In the genomic region with DNA sequence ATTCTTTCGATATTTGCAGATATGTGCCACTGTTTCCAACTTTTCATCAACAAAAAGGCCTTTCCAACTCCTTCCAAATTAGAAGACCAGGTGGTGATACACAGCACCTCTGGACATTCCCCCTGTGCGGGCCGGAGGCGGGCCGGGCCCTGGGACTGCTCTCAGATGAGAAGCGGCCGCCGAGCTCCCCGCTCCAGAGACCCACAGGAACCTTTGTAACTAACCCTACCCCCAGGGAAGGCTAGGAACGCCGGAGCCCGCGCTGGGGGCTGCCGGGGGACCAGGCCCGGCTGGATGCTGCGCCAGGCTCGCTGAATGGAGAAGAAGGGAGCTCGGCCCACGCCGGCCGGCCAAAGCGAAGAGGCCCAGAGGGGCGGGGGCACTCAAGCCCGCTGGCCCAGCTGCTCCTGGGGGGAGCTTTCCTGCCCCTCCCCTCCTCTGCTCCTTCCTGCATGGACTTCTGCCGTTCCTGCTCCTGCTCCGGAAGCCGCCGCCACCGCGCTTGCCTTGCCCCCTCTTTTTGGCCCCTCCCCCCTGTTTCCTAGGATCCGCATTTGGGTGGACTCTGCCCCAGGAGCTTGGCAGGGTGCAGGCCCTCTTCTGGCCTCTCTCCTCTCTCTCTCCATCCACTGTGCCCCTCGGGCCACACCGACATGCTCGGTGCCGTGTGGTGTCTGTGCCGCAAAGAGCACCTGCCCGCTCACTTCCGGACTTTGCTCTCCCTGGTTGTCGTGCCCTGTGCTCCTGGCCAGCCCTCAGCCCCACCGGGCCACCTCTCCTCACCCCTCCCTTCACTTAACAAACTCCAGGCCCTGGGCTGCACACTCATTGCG, we compare ENCODE assay signal across 11 mouse cellular contexts. TPM values are rescaled to one million over a fixed set of nuclear protein-coding genes. Genes with fewer than 3 reads are reported as not detected.
A peak's percentile ranks its signal among the peaks of the same experiment; 100 is the strongest.
DNase-seq lines count a peak whose midpoint lies in the region; ATAC-seq lines count a peak whose summit lies in the region.
"Had no signal": no experiment of that assay in that cellular context is flagged by ENCODE, and none has a peak within 500 bp of the region (broad histone marks: within the 10 kb centered on the region; RNA-seq: fewer than 3 reads in every experiment).

No protein-coding gene starts in this region.

- peaks cover 51% of the 10 kb centered on the region for H3K36me3 ChIP-seq in lung, embryonic 16.5 days (ENCODE audit: control insufficient read depth, insufficient read depth, low read length)
- H3K36me3 ChIP-seq in hindbrain, embryonic 16.5 days (ENCODE audit: control insufficient read depth, insufficient read depth, low read length): peaks cover 43% of the 10 kb centered on the region
- H3K36me3 ChIP-seq in limb, embryonic 10.5 days: peaks cover 90% of the 10 kb centered on the region
- H3K36me3 ChIP-seq in stomach, embryonic 16.5 days (ENCODE audit: control insufficient read depth, insufficient read depth, low read length): peaks cover 18% of the 10 kb centered on the region

- H3K27me3 ChIP-seq in lung, embryonic 16.5 days (ENCODE audit: control insufficient read depth, insufficient read depth, low read depth, low read length): no peaks in the 10 kb centered on the region
- H3K27me3 ChIP-seq in hindbrain, embryonic 16.5 days (replicated peaks; ENCODE audit: control insufficient read depth, insufficient read depth, low read length): no peaks in the 10 kb centered on the region
- H3K27me3 ChIP-seq in limb, embryonic 10.5 days (ENCODE audit: low read depth, poor library complexity, severe bottlenecking): peaks cover 20% of the 10 kb centered on the region
- no peaks in the 10 kb centered on the region for H3K27me3 ChIP-seq in stomach, embryonic 16.5 days (ENCODE audit: control insufficient read depth, insufficient read depth, low read length)

- peak overlapping the region; percentile 24 for H3K9ac ChIP-seq in lung, embryonic 16.5 days (ENCODE audit: low read length)
- H3K9ac ChIP-seq in hindbrain, embryonic 16.5 days (ENCODE audit: low read depth, low read length): no peak overlapping the region
- H3K9ac ChIP-seq in stomach, embryonic 16.5 days (ENCODE audit: low read length): 0 out of 2 replicates have a peak overlapping the region, but pooled peaks have one; percentile 2

- H3K27ac ChIP-seq in lung, embryonic 16.5 days (ENCODE audit: low read length): no peak overlapping the region
- H3K27ac ChIP-seq in hindbrain, embryonic 16.5 days (ENCODE audit: low read depth, low read length): no peak overlapping the region
- H3K27ac ChIP-seq in limb, embryonic 10.5 days: peak overlapping the region; percentile 67
- H3K27ac ChIP-seq in stomach, embryonic 16.5 days (ENCODE audit: low read length): no peak overlapping the region

- H3K4me2 ChIP-seq in lung, embryonic 16.5 days (ENCODE audit: low read depth, low read length): no peak overlapping the region
- H3K4me2 ChIP-seq in hindbrain, embryonic 16.5 days (ENCODE audit: low read length): no peak overlapping the region
- H3K4me2 ChIP-seq in stomach, embryonic 16.5 days (ENCODE audit: low read depth, low read length): no peak overlapping the region

- DNase-seq in lung, adult 18-20 months: no peak
- peak; percentile 49 for DNase-seq in limb, embryonic 10.5 days (ENCODE audit: low spot score)
- no peak for DNase-seq in cerebellum, postnatal 4 days (ENCODE audit: low spot score in 2 of 2)
- DNase-seq in right cerebral cortex, postnatal 14 days: no peak

- ATAC-seq in lung, embryonic 16.5 days (ENCODE audit: low read depth): peak; percentile 2; the same call in 1 of the 2 replicates
- 0 out of 2 replicates have a peak, but pooled peaks have one; percentile 3 for ATAC-seq in hindbrain, embryonic 16.5 days
- peak; percentile 20; the same call in 1 of the 2 replicates for ATAC-seq in stomach, embryonic 16.5 days (ENCODE audit: insufficient read depth, low FRiP score)
- no peak for ATAC-seq in erythroid progenitor cell, adult 5-6 weeks (replicated peaks; ENCODE audit: low FRiP score, poor library complexity, severe bottlenecking)

- peaks cover 5% of the 10 kb centered on the region for H3K4me1 ChIP-seq in lung, embryonic 16.5 days (replicated peaks; ENCODE audit: control insufficient read depth, insufficient read depth, low read length)
- H3K4me1 ChIP-seq in hindbrain, embryonic 16.5 days (ENCODE audit: control insufficient read depth, insufficient read depth, low read depth, low read length): peaks cover 23% of the 10 kb centered on the region
- H3K4me1 ChIP-seq in limb, embryonic 10.5 days: peaks cover 63% of the 10 kb centered on the region
- H3K4me1 ChIP-seq in stomach, embryonic 16.5 days (ENCODE audit: control insufficient read depth, insufficient read depth, low read length): peaks cover 4% of the 10 kb centered on the region; the same call in 1 of the 2 replicates

- WGBS in lung, embryonic 16.5 days: 49% methylated on average over 41 of the region's 41 CpGs
- 41% methylated on average over 41 of the region's 41 CpGs for WGBS in hindbrain, embryonic 16.5 days
- WGBS in limb, embryonic 10.5 days: 49% methylated on average over 41 of the region's 41 CpGs
- WGBS in stomach, embryonic 16.5 days: 55% methylated on average over 41 of the region's 41 CpGs

- H3K4me3 ChIP-seq in lung, embryonic 16.5 days (ENCODE audit: low read length): no peak overlapping the region
- no peak overlapping the region for H3K4me3 ChIP-seq in hindbrain, embryonic 16.5 days (ENCODE audit: low read length)
- H3K4me3 ChIP-seq in limb, embryonic 10.5 days: peak overlapping the region; percentile 3; the same call in 1 of the 2 replicates
- no peak overlapping the region for H3K4me3 ChIP-seq in stomach, embryonic 16.5 days (replicated peaks; ENCODE audit: low read length)
- H3K4me3 ChIP-seq: erythroblast, embryonic 14.5 days had no signal

- no peaks in the 10 kb centered on the region for H3K9me3 ChIP-seq in lung, embryonic 16.5 days (ENCODE audit: control insufficient read depth, low read length)
- H3K9me3 ChIP-seq in hindbrain, embryonic 16.5 days (ENCODE audit: control insufficient read depth, low read length): no peaks in the 10 kb centered on the region
- no peaks in the 10 kb centered on the region for H3K9me3 ChIP-seq in limb, embryonic 10.5 days (replicated peaks)
- no peaks in the 10 kb centered on the region for H3K9me3 ChIP-seq in stomach, embryonic 16.5 days (replicated peaks; ENCODE audit: control insufficient read depth, low read length)
- H3K9me3 ChIP-seq: G1E had no signal

RNA-seq across cellular contexts. Expression of gene Agap3, which starts 30.5 kb away (rescaled TPM):
- 18.6 and 22.1 TPM in 2 replicates for polyA plus RNA-seq in lung, embryonic 16.5 days (2015; fragmentation: Nextera tagmentation; extraction: Ambion mirVana)
- 46.4 and 47.7 TPM in 2 replicates for polyA plus RNA-seq in hindbrain, embryonic 16.5 days (2015; fragmentation: Nextera tagmentation; extraction: Ambion mirVana)
- 39.8 and 42.7 TPM in 2 replicates for polyA plus RNA-seq in limb, embryonic 10.5 days (2016; fragmentation: Nextera tagmentation; extraction: Ambion mirVana)
- 13.0 and 14.7 TPM in 2 replicates for polyA plus RNA-seq in stomach, embryonic 16.5 days (2015; fragmentation: Nextera tagmentation; extraction: Ambion mirVana)
- total RNA-seq in erythroid progenitor cell, adult 5-6 weeks (2015; ENCODE audit: low replicate concordance): 9.6 and 10.5 TPM in 2 replicates
- total RNA-seq in erythroid progenitor cell, adult 5-6 weeks (2017; ENCODE audit: low replicate concordance): 14.1 and 23.0 TPM in 2 replicates

RNA-seq across cellular contexts. Expression of gene Tmub1, which starts 34.8 kb away (rescaled TPM):
- 18.0 and 19.6 TPM in 2 replicates for polyA plus RNA-seq in lung, embryonic 16.5 days (2015; fragmentation: Nextera tagmentation; extraction: Ambion mirVana)
- polyA plus RNA-seq in hindbrain, embryonic 16.5 days (2015; fragmentation: Nextera tagmentation; extraction: Ambion mirVana): 61.7 and 63.1 TPM in 2 replicates
- polyA plus RNA-seq in limb, embryonic 10.5 days (2016; fragmentation: Nextera tagmentation; extraction: Ambion mirVana): 22.1 and 24.2 TPM in 2 replicates
- polyA plus RNA-seq in stomach, embryonic 16.5 days (2015; fragmentation: Nextera tagmentation; extraction: Ambion mirVana): 23.5 and 27.0 TPM in 2 replicates
- total RNA-seq in erythroid progenitor cell, adult 5-6 weeks (2015; ENCODE audit: low replicate concordance): 5.4 TPM in 1 of 2 replicates, not detected in the other
- total RNA-seq in erythroid progenitor cell, adult 5-6 weeks (2017; ENCODE audit: low replicate concordance): 0.64 and 12.8 TPM in 2 replicates

RNA-seq across cellular contexts. Expression of gene Fastk, which starts 37.4 kb away (rescaled TPM):
- polyA plus RNA-seq in lung, embryonic 16.5 days (2015; fragmentation: Nextera tagmentation; extraction: Ambion mirVana): 96.6 and 99.2 TPM in 2 replicates
- polyA plus RNA-seq in hindbrain, embryonic 16.5 days (2015; fragmentation: Nextera tagmentation; extraction: Ambion mirVana): 106 and 107 TPM in 2 replicates
- 101 and 118 TPM in 2 replicates for polyA plus RNA-seq in limb, embryonic 10.5 days (2016; fragmentation: Nextera tagmentation; extraction: Ambion mirVana)
- 93.4 and 94.4 TPM in 2 replicates for polyA plus RNA-seq in stomach, embryonic 16.5 days (2015; fragmentation: Nextera tagmentation; extraction: Ambion mirVana)
- 37.1 and 78.4 TPM in 2 replicates for total RNA-seq in erythroid progenitor cell, adult 5-6 weeks (2015; ENCODE audit: low replicate concordance)
- 15.8 and 32.3 TPM in 2 replicates for total RNA-seq in erythroid progenitor cell, adult 5-6 weeks (2017; ENCODE audit: low replicate concordance)

RNA-seq across cellular contexts. Expression of gene Gbx1, which starts 44.5 kb away (rescaled TPM):
- not detected in 2 replicates for polyA plus RNA-seq in lung, embryonic 16.5 days (2015; fragmentation: Nextera tagmentation; extraction: Ambion mirVana)
- 2.3 and 3.0 TPM in 2 replicates for polyA plus RNA-seq in hindbrain, embryonic 16.5 days (2015; fragmentation: Nextera tagmentation; extraction: Ambion mirVana)
- 0.04 TPM in 1 of 2 replicates, not detected in the other for polyA plus RNA-seq in limb, embryonic 10.5 days (2016; fragmentation: Nextera tagmentation; extraction: Ambion mirVana)
- not detected in 2 replicates for polyA plus RNA-seq in stomach, embryonic 16.5 days (2015; fragmentation: Nextera tagmentation; extraction: Ambion mirVana)
- not detected in 2 replicates for total RNA-seq in erythroid progenitor cell, adult 5-6 weeks (2015; ENCODE audit: low replicate concordance)
- not detected in 2 replicates for total RNA-seq in erythroid progenitor cell, adult 5-6 weeks (2017; ENCODE audit: low replicate concordance)
- total RNA-seq: G1E; heart, postnatal 4 days had no signal
- polyA plus RNA-seq: erythroblast, embryonic 14.5 days had no signal

RNA-seq across cellular contexts. Expression of gene Asb10, which starts 58.3 kb away (rescaled TPM):
- 0.13 and 0.63 TPM in 2 replicates for polyA plus RNA-seq in lung, embryonic 16.5 days (2015; fragmentation: Nextera tagmentation; extraction: Ambion mirVana)
- polyA plus RNA-seq in hindbrain, embryonic 16.5 days (2015; fragmentation: Nextera tagmentation; extraction: Ambion mirVana): 0.18 and 0.21 TPM in 2 replicates
- 0.13 and 0.15 TPM in 2 replicates for polyA plus RNA-seq in limb, embryonic 10.5 days (2016; fragmentation: Nextera tagmentation; extraction: Ambion mirVana)
- polyA plus RNA-seq in stomach, embryonic 16.5 days (2015; fragmentation: Nextera tagmentation; extraction: Ambion mirVana): 0.24 and 0.58 TPM in 2 replicates
- not detected in 2 replicates for total RNA-seq in erythroid progenitor cell, adult 5-6 weeks (2015; ENCODE audit: low replicate concordance)
- total RNA-seq in erythroid progenitor cell, adult 5-6 weeks (2017; ENCODE audit: low replicate concordance): not detected in 2 replicates
- total RNA-seq: G1E had no signal
- polyA plus RNA-seq: erythroblast, embryonic 14.5 days; G1E had no signal
